Mouse (Mus musculus) CH12.LX (cell line): ENCODE data around the gene Sergef. TPM values are rescaled to one million over a fixed set of nuclear protein-coding genes. Genes with fewer than 3 reads are reported as not detected.
A peak's percentile ranks its signal among the peaks of the same experiment; 100 is the strongest.
"Not testable (repeated sequence)": the region's sequence is repeated elsewhere in the genome, so short reads cannot be mapped to it uniquely, and the experiment has no call there.

Experiments
- DNase-seq: peaks from one replicate; pipeline ENCODE4 v3.0.0-alpha.2; 2013; ENCODE audit errors: extremely low read depth
- H3K27ac ChIP-seq: 2 replicates; pipeline ENCODE4 v1.5.1; 2012; ENCODE audit warnings: low read depth, mild to moderate bottlenecking, control low read depth, moderate library complexity; ENCODE audit not compliant: insufficient read depth
- H3K27me3 ChIP-seq: replicated peaks from 2 replicates; pipeline ENCODE3; 2012; ENCODE audit warnings: inconsistent platforms
- H3K36me3 ChIP-seq, 2 experiments: replicated peaks in 1 of 2; 2 replicates each; pipeline versions ENCODE3 to v1.6.1; 2012; ENCODE audit warnings: inconsistent platforms in 1 of 2, low read length in 1 of 2, mild to moderate bottlenecking in 1 of 2, mixed read lengths in 1 of 2, moderate library complexity in 1 of 2; ENCODE audit not compliant: control insufficient read depth in 1 of 2, insufficient read depth in 1 of 2
- H3K4me1 ChIP-seq, 2 experiments: 2 replicates each; pipeline ENCODE4 v1.6.1; 2012; ENCODE audit warnings: inconsistent platforms in 1 of 2, moderate library complexity in 1 of 2; ENCODE audit not compliant: insufficient read depth in 2 of 2, control insufficient read depth in 1 of 2
- H3K4me2 ChIP-seq: 2 replicates; pipeline ENCODE4 v1.6.1; 2012; ENCODE audit warnings: low read depth, mild to moderate bottlenecking, control low read depth; ENCODE audit not compliant: poor library complexity, insufficient read depth, severe bottlenecking
- H3K4me3 ChIP-seq, 3 experiments: fragments of 150-350 bp in 1 of 3; sonication (generic) in 1 of 3; replicated peaks in 1 of 3; 2 replicates each; pipeline versions ENCODE3 to v1.5.1; 2011 to 2012; ENCODE audit warnings: low read depth in 2 of 3, low read length in 2 of 3, mild to moderate bottlenecking in 2 of 3, moderate library complexity in 2 of 3, control low read depth in 1 of 3, improper control_type of control experiment in 1 of 3, inconsistent platforms in 1 of 3, mixed read lengths in 1 of 3; ENCODE audit not compliant: poor library complexity in 1 of 3
- H3K79me2 ChIP-seq: replicated peaks from 2 replicates; pipeline ENCODE4 v1.6.1; 2012; ENCODE audit warnings: mild to moderate bottlenecking, moderate library complexity; ENCODE audit not compliant: control insufficient read depth, poor library complexity, insufficient read depth, severe bottlenecking; ENCODE audit errors: extremely low read depth
- H3K9ac ChIP-seq: 2 replicates; pipeline ENCODE4 v1.6.1; 2012; ENCODE audit warnings: low read depth, mild to moderate bottlenecking, control low read depth, moderate library complexity; ENCODE audit not compliant: insufficient read depth
- H3K9me3 ChIP-seq: replicated peaks from 2 replicates; pipeline ENCODE3; 2012; ENCODE audit warnings: low read length, inconsistent platforms, mixed read lengths
- CHD1 ChIP-seq: IDR thresholded peaks from 2 replicates; pipeline ENCODE4 v1.6.1; 2012; ENCODE audit warnings: low read depth, low read length, improper control_type of control experiment, inconsistent platforms
- CTCF ChIP-seq, 2 experiments: IDR thresholded peaks in 1 of 2; conservative IDR thresholded peaks in 1 of 2; 2 replicates each; pipeline ENCODE4 v1.5.1; 2011 to 2012; ENCODE audit warnings: low read depth in 2 of 2, low read length in 2 of 2, improper control_type of control experiment in 1 of 2, inconsistent platforms in 1 of 2, mild to moderate bottlenecking in 1 of 2, moderate library complexity in 1 of 2
- E2F4 ChIP-seq: IDR thresholded peaks from 2 replicates; pipeline ENCODE4 v1.6.1; 2011; ENCODE audit warnings: low read depth, low read length, improper control_type of control experiment; ENCODE audit not compliant: insufficient replicate concordance
- HCFC1 ChIP-seq: IDR thresholded peaks from 2 replicates; pipeline ENCODE4 v1.6.1; 2012; ENCODE audit warnings: low read depth, mild to moderate bottlenecking, inconsistent platforms, low read length, improper control_type of control experiment
- IRF4 ChIP-seq: IDR thresholded peaks from 2 replicates; pipeline ENCODE4 v1.6.1; 2014; ENCODE audit warnings: low read depth, mild to moderate bottlenecking, inconsistent platforms, low read length, improper control_type of control experiment
- JUN ChIP-seq: IDR thresholded peaks from 2 replicates; pipeline ENCODE4 v1.6.1; 2011; ENCODE audit warnings: low read depth, mild to moderate bottlenecking, low read length, improper control_type of control experiment, moderate library complexity; ENCODE audit not compliant: insufficient read depth
- JUND ChIP-seq: conservative IDR thresholded peaks from 2 replicates; pipeline ENCODE4 v1.6.1; 2011; ENCODE audit warnings: low read depth, low read length, improper control_type of control experiment
- KAT2A ChIP-seq: IDR thresholded peaks from 2 replicates; pipeline ENCODE4 v1.6.1; 2012; ENCODE audit warnings: low read length, improper control_type of control experiment, inconsistent platforms; ENCODE audit not compliant: insufficient replicate concordance
- MAZ ChIP-seq: IDR thresholded peaks from 2 replicates; pipeline ENCODE4 v1.6.1; 2012; ENCODE audit warnings: low read depth, mild to moderate bottlenecking, inconsistent platforms, low read length, improper control_type of control experiment, moderate library complexity
- NELFE ChIP-seq: IDR thresholded peaks from 2 replicates; pipeline ENCODE4 v1.6.1; 2011; ENCODE audit warnings: low read depth, low read length, improper control_type of control experiment
- NRF1 ChIP-seq: IDR thresholded peaks from 2 replicates; pipeline ENCODE4 v1.6.1; 2014; ENCODE audit warnings: low read depth, mild to moderate bottlenecking, inconsistent platforms, low read length, improper control_type of control experiment, moderate library complexity
- PAX5 ChIP-seq: IDR thresholded peaks from 2 replicates; pipeline ENCODE4 v1.6.1; 2012; ENCODE audit warnings: low read length, inconsistent platforms, mixed read lengths
- POLR2A ChIP-seq: IDR thresholded peaks from 2 replicates; pipeline ENCODE4 v1.6.1; 2011; ENCODE audit warnings: low read depth, mild to moderate bottlenecking, improper control_type of control experiment, low read length
- POLR2AphosphoS2 ChIP-seq: IDR thresholded peaks from 2 replicates; pipeline ENCODE4 v1.6.1; 2011; ENCODE audit warnings: low read depth, low read length, improper control_type of control experiment
- RAD21 ChIP-seq: IDR thresholded peaks from 2 replicates; pipeline ENCODE4 v1.6.1; 2011; ENCODE audit warnings: low read depth, mild to moderate bottlenecking, low read length, improper control_type of control experiment, moderate library complexity
- SMC3 ChIP-seq: IDR thresholded peaks from 2 replicates; pipeline ENCODE4 v1.6.1; 2011; ENCODE audit warnings: low read depth, low read length, improper control_type of control experiment
- UBTF ChIP-seq: IDR thresholded peaks from 2 replicates; pipeline ENCODE4 v1.6.1; 2012; ENCODE audit warnings: low read depth, mild to moderate bottlenecking, inconsistent platforms, low read length, improper control_type of control experiment, moderate library complexity
- USF2 ChIP-seq: conservative IDR thresholded peaks from 2 replicates; pipeline ENCODE4 v1.6.1; 2011; ENCODE audit warnings: low read depth, low read length, improper control_type of control experiment
- ZKSCAN1 ChIP-seq: IDR thresholded peaks from 2 replicates; pipeline ENCODE4 v1.6.1; 2012; ENCODE audit warnings: low read depth, inconsistent platforms, low read length, improper control_type of control experiment, borderline replicate concordance
- ZMIZ1 ChIP-seq: IDR thresholded peaks from 2 replicates; pipeline ENCODE4 v1.6.1; 2012; ENCODE audit warnings: low read depth, mild to moderate bottlenecking, inconsistent platforms, low read length, improper control_type of control experiment
- dilution Hi-C: fragments of 300-500 bp; cut with MboI; formaldehyde crosslinking; loops from 2 replicates; pipeline ENCODE4 v1.14.3; 2020; ENCODE audit warnings: low sequenced_read_pairs; ENCODE audit not compliant: extremely low pct_unique_long_range_greater_than_20kb, extremely low pct_ligation_motif_present
- in situ Hi-C: fragments of 300-500 bp; cut with MboI; formaldehyde crosslinking; loops from 3 replicates; pipeline ENCODE4 v1.14.3; 2019; ENCODE audit warnings: low sequenced_read_pairs, low pct_ligation_motif_present, low pct_unique_long_range_greater_than_20kb, mixed read lengths
- polyA plus RNA-seq: library from polyadenylated mRNA; unstranded; fragments of >175 nt; gene quantifications from 2 replicates; pipeline ENCODE4 v1.2.1, GENCODE M21; 2012; ENCODE audit warnings: low read depth; ENCODE audit not compliant: insufficient read length
- total RNA-seq, 2 experiments: library from RNA; depleted of rRNA; stranded (reverse); fragments of 300-350 nt in 1 of 2; fragments of >200 nt in 1 of 2; gene quantifications; 2 replicates each; pipeline ENCODE4 v1.2.3; 2012 to 2014

The Sergef gene
- total and polyA plus RNA-seq, 3 experiments = 13.0 to 18.0 (median 14.1) TPM

DNA sequence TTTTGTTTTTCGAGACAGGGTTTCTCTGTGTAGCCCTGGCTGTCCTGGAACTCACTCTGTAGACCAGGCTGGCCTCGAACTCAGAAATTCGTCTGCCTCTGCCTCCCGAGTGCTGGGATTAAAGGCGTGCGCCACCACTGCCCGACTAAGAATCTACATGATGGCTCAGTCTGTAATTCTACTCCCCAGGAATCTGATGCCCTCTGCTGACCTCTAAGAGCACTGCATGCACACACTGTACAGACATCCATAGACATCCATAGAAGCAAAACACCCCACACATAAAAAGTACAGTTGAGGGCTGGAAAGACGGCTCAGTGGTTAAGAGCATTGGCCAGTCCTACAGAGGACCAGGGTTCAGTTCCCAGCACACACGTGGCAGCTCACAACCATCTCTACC lies 70.1 kb downstream of the Sergef start:
- H3K79me2 ChIP-seq, H3K27ac ChIP-seq, H3K4me2 ChIP-seq, H3K9ac ChIP-seq, H3K27me3 ChIP-seq, in situ Hi-C loops, dilution Hi-C loops, H3K4me3 ChIP-seq: not testable (repeated sequence)
- peaks cover 0 to 40% of the 10 kb centered on the region in 2 experiments for H3K36me3 ChIP-seq
- peaks cover 16% of the 10 kb centered on the region for H3K9me3 ChIP-seq
- DNase-seq = peak; percentile 56
- TF ChIP-seq RAD21 (peak; percentile 44), SMC3 (peak; percentile 53), CTCF (conservative IDR thresholded peaks at IDR 0.05 in 1 of 2, IDR thresholded peaks at IDR 0.05 in 1 of 2; ENCODE audit: low read depth in 2 of 2, low read length in 2 of 2) (peak in 1 of 2 experiments; percentile 58; a peak in 2 of 4 replicates)
- peaks cover 10 to 25% of the 10 kb centered on the region in 2 experiments for H3K4me1 ChIP-seq

DNA sequence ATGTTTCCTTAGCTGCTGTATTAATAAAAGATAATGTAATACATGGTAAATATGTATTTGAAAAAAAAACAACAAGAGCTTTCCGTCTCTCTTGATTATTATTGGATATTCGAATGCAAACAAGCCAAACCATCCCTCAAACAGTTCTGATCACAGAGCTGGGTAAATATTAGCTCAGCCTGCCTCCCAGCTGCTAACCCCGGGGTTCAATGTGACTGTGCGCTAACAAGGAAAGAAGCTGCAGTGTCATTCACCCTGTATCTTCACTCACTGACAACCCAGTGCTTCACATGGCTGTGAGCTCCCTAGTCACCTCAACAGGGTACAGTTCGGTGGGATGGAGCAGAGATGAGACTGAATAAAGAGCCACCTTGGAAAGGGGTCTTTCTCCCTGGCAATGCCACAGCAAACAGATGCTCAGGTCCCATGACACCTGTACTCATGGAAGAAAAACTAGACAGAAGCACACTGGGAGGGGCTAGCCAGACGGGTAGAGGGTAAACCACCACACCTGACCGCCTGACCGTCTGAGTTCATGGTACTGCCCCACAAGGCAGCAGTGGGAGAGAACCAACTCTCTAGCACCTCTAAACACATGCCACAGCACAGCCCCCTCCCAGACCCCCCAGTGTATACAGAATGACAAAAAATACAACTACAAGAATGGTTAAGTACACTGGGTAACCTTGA lies 73.1 kb downstream of the Sergef start:
- Histone ChIP-seq H3K36me3 (peaks cover 0 to 48% of the 10 kb centered on the region in 2 experiments), H3K4me1 (0 out of 4 replicates have a peak, but pooled peaks cover 0 to 3% of the 10 kb centered on the region in 2 experiments), H3K9me3 (peaks cover 16% of the 10 kb centered on the region)
- DNase-seq = no peak
- no peak for TF ChIP-seq USF2
- TF ChIP-seq SMC3 = no peak
- no peak for TF ChIP-seq NELFE
- TF ChIP-seq KAT2A = no peak
- no peak for TF ChIP-seq MAZ
- TF ChIP-seq POLR2AphosphoS2 = no peak
- no peak for TF ChIP-seq RAD21
- no peak for TF ChIP-seq E2F4
- TF ChIP-seq CTCF (conservative IDR thresholded peaks at IDR 0.05 in 1 of 2, IDR thresholded peaks at IDR 0.05 in 1 of 2; ENCODE audit: low read depth in 2 of 2, low read length in 2 of 2) = no peak
- no peak for TF ChIP-seq PAX5
- no peak for TF ChIP-seq JUND
- TF ChIP-seq POLR2A = no peak
- no peak for TF ChIP-seq NRF1
- no peak for TF ChIP-seq ZKSCAN1
- no peak for TF ChIP-seq CHD1
- no peak for TF ChIP-seq ZMIZ1
- TF ChIP-seq IRF4 = no peak
- TF ChIP-seq UBTF = no peak
- TF ChIP-seq JUN = no peak
- TF ChIP-seq HCFC1 = no peak
- TF ChIP-seq, all 38 proteins: peak for 0
- in situ Hi-C loops (no loop called here), dilution Hi-C loops (no loop called here)
- Histone ChIP-seq H3K27ac (no peak overlapping the region), H3K79me2 (no peaks in the 10 kb centered on the region), H3K4me2 (no peak overlapping the region), H3K9ac (no peak overlapping the region), H3K4me3 (no peak overlapping the region), H3K27me3 (no peaks in the 10 kb centered on the region)
